Mouse (Mus musculus) liver, embryonic 12.5 days (tissue): Measurements from ENCODE around the gene Slc18a2. TPM values are rescaled to one million over a fixed set of nuclear protein-coding genes. Genes with fewer than 3 reads are reported as not detected.

Experiments used
- ATAC-seq: fragments of 200-750 bp; cut with Nextera tagmentation; 2 replicates; pipeline ENCODE4 v1.8.0; 2017; ENCODE audit warnings: moderate number of reproducible peaks, mild to moderate bottlenecking, moderate library complexity
- H3K27ac ChIP-seq: fragments of 300-500 bp; sonication (generic); 2 replicates; pipeline ENCODE4 v1.5.1; 2016; ENCODE audit warnings: mild to moderate bottlenecking
- H3K27me3 ChIP-seq: fragments of 300-500 bp; sonication (generic); replicated peaks from 2 replicates; pipeline ENCODE4 v1.6.1; 2016; ENCODE audit warnings: mild to moderate bottlenecking, moderate library complexity
- H3K36me3 ChIP-seq: fragments of 300-500 bp; sonication (generic); 2 replicates; pipeline ENCODE4 v1.6.1; 2016; ENCODE audit warnings: mild to moderate bottlenecking, moderate library complexity
- H3K4me1 ChIP-seq: fragments of 300-500 bp; sonication (generic); 2 replicates; pipeline ENCODE4 v1.6.1; 2016
- H3K4me2 ChIP-seq: fragments of 300-500 bp; sonication (generic); 2 replicates; pipeline ENCODE4 v1.6.1; 2016; ENCODE audit warnings: mild to moderate bottlenecking, moderate library complexity
- H3K4me3 ChIP-seq: fragments of 300-500 bp; sonication (generic); 2 replicates; pipeline ENCODE4 v1.5.1; 2016; ENCODE audit warnings: mild to moderate bottlenecking, moderate library complexity
- H3K9ac ChIP-seq: fragments of 300-500 bp; sonication (generic); 2 replicates; pipeline ENCODE4 v1.6.1; 2016; ENCODE audit warnings: mild to moderate bottlenecking, moderate library complexity
- H3K9me3 ChIP-seq: fragments of 300-500 bp; sonication (generic); replicated peaks from 2 replicates; pipeline ENCODE4 v1.6.1; 2016; ENCODE audit warnings: mild to moderate bottlenecking, moderate library complexity
- WGBS: fragments of 180-500 bp; shearing (Covaris S2); methylation state at CpG from one replicate; pipeline ENCODE4 v1.1.7; 2016; ENCODE audit not compliant: insufficient replicate concordance; 5-methylcytosine and 5-hydroxymethylcytosine counted together
- polyA plus RNA-seq: library from polyadenylated mRNA; unstranded; fragments of >200 nt; fragmentation: Nextera tagmentation; extraction: Ambion mirVana; gene quantifications from 2 replicates; pipeline ENCODE4 v1.2.1, GENCODE M21; 2016

Gene Slc18a2
- polyA plus RNA-seq, 1 experiment from 2014 or later: 6.0 TPM

DNA sequence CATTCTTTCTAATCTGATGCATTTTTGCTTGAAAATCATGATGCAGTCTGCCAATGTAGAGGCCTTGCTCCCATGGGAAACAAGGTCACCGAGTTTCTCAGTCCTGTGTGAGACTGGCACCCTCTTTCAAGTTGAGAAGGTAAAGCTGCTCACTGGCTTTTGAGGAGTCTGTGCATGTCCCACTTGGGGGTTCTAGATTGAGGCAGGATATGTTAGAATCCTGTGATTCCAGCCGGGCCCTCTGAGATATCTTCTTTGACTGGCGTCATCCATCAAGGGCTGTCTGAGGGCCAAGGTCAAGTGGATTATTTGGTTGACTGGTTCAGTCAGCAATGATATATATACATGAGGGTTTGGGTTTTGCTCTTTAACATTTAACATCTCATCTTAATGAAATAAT, 21.3 kb downstream of the Slc18a2 start:
- no peak overlapping the region for H3K4me2 ChIP-seq
- H3K9me3 ChIP-seq: no peaks in the 10 kb centered on the region
- H3K27me3 ChIP-seq: no peaks in the 10 kb centered on the region
- no peak overlapping the region for H3K4me3 ChIP-seq
- no peak for ATAC-seq
- H3K27ac ChIP-seq: no peak overlapping the region
- peaks cover 13% of the 10 kb centered on the region; the same call in 1 of the 2 replicates for H3K36me3 ChIP-seq
- no peak overlapping the region for H3K9ac ChIP-seq
- H3K4me1 ChIP-seq: no peaks in the 10 kb centered on the region
- WGBS: 81% methylated on average over 3 of the region's 3 CpGs

DNA sequence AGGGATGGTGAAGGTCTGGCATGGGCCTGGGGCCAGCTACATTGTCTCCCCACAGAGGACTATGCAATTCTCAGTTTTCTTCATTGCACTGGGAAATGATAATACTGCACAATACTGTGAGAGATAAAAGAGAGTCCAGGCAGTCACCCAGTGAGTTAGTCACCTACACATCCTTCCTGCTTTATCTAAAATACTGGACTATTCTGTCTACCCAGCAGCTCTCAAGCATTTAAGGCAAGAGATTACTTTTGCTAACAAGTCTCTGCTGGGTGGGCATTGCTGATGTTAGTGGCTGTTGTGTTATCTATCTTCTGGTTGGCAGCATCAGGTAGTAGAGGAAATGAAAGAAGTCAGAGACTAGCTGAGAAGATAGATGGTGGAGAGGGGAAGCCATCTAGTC, 28.3 kb downstream of the Slc18a2 start:
- Histone ChIP-seq H3K4me3 (no peak overlapping the region), H3K36me3 (peaks cover 5% of the 10 kb centered on the region; the same call in 1 of the 2 replicates), H3K9me3 (no peaks in the 10 kb centered on the region), H3K4me1 (peaks cover 9% of the 10 kb centered on the region; the same call in 1 of the 2 replicates), H3K27ac (no peak overlapping the region), H3K27me3 (no peaks in the 10 kb centered on the region), H3K9ac (no peak overlapping the region), H3K4me2 (no peak overlapping the region)
- no peak for ATAC-seq

DNA sequence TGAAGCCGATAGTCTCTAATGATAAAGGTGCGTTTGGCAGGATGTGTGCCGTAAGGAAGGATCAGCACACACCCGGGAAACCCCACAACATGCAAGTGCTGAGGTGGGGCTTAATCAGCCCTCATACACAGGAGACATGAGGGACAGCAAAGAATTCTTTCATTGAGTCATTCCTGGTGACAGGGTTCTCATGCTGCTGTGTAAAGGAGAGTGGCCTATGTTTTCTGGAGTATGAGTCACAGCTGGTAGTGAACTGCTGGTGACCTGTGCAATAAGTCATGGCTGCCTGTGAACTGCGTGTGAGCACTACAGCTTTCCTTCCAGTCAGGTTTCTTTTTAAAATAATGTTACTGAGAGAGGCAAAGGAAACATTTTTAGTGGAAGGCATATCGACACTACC, 29.1 kb downstream of the Slc18a2 start:
- no peak overlapping the region for H3K27ac ChIP-seq
- H3K27me3 ChIP-seq: no peaks in the 10 kb centered on the region
- H3K36me3 ChIP-seq: peaks cover 5% of the 10 kb centered on the region; the same call in 1 of the 2 replicates
- WGBS: 88% methylated on average over 6 of the region's 6 CpGs
- H3K9ac ChIP-seq: no peak overlapping the region
- no peak overlapping the region for H3K4me2 ChIP-seq
- H3K9me3 ChIP-seq: no peaks in the 10 kb centered on the region
- H3K4me1 ChIP-seq: peaks cover 9% of the 10 kb centered on the region; the same call in 1 of the 2 replicates
- no peak for ATAC-seq
- H3K4me3 ChIP-seq: no peak overlapping the region

DNA sequence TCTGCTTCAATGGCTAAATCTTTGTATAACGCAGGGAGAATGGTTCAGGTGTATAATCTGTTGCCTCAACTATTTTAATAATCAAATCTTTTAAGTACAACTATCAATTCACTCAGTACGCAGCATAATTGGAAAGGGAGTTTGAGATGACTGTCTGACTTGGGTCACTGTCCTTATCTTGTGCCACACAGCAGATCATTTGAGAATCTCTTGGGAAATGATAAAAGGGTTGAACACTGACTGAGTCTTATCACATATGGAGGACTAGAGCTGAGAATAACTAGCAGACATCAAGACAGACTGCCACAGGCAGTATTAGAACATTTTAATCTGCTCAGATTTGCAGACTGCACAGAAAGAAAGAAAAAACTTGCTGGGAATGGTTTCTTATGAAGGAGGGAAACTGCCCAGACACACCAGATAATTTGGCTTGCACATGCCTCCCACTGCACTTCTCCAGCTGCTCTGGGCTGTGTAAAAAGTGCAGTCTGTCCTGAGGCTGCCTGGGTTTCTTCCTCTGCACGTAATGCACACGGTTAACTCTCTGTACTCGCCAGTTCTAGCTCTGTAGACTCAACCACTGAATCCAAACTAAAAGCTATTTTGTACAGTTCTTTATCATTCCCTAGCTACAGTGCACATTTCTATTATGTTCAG, 31.6 kb downstream of the Slc18a2 start:
- no peak overlapping the region for H3K27ac ChIP-seq
- ATAC-seq: peak; percentile 46; the same call in 1 of the 2 replicates
- H3K9ac ChIP-seq: no peak overlapping the region
- H3K9me3 ChIP-seq: no peaks in the 10 kb centered on the region
- peaks cover 13% of the 10 kb centered on the region for H3K36me3 ChIP-seq
- no peaks in the 10 kb centered on the region for H3K27me3 ChIP-seq
- H3K4me2 ChIP-seq: no peak overlapping the region
- H3K4me1 ChIP-seq: peaks cover 9% of the 10 kb centered on the region; the same call in 1 of the 2 replicates
- H3K4me3 ChIP-seq: no peak overlapping the region
- WGBS: 72% methylated on average over 5 of the region's 5 CpGs

DNA sequence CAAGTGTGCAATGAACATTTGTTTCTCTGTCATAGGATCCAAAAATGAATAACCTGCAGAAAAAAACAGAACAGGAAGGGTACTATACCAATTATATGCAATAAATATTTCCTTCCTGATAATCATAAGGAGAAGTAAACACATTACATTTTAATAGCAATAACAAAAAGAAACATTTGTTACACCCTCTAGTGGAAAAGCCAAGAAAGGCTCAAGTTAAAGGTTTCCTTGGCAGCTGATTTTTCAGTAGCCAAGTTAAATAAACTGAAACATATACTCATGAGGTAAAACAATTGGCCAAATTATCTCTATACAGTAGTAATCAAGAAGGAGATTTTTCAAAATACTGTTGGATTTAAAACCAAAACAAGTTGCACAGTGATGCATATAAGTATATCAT, 54.6 kb downstream of the Slc18a2 start:
- Histone ChIP-seq H3K9me3 (no peaks in the 10 kb centered on the region), H3K9ac (no peak overlapping the region), H3K27me3 (no peaks in the 10 kb centered on the region), H3K4me2 (no peak overlapping the region), H3K36me3 (peaks cover 41% of the 10 kb centered on the region), H3K27ac (no peak overlapping the region), H3K4me3 (no peak overlapping the region), H3K4me1 (no peaks in the 10 kb centered on the region)
- ATAC-seq: no peak

DNA sequence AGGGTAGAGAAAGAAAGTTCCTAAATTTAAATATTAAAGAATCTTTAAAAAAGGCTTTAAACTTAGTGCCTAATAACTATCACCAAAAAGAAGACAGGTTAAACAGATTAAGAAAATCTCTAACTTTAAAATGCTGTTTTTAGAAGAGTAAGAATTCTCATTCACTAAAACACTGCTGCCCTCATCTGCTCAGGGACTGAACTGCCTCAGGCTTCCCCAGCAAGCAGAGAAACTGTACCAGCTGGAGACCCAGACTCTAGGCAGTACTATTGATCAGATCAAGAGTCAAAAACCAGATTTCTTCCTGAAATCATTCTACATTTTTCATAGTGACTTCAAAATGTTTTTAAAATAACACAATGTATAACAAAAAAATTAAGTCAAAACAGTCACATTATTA, 55.9 kb downstream of the Slc18a2 start:
- Histone ChIP-seq H3K9me3 (no peaks in the 10 kb centered on the region), H3K27ac (no peak overlapping the region), H3K27me3 (no peaks in the 10 kb centered on the region), H3K36me3 (peaks cover 44% of the 10 kb centered on the region), H3K4me1 (no peaks in the 10 kb centered on the region), H3K9ac (no peak overlapping the region), H3K4me2 (no peak overlapping the region), H3K4me3 (no peak overlapping the region)
- no peak for ATAC-seq

DNA sequence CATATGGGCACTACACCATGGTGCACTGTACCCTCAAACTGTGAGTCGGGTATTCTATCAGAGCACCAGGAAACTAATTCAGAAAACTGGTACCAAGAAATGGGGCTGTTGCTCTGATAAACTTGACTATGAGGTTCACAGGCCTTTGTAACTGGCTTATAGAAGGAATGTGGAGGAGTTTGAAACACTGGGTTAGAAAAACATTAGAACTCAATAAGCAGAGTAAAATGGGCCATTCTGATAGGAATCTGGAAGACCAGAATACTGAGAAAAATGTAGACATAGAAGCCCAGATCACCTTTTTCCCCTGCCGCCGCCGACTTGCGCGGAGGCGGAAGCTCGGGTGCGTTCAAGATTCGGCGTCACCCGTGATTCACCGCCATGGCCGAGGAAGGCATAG, 61.3 kb downstream of the Slc18a2 start, which contains the start of gene Rps12-ps3:
Gene Rps12-ps3 (plus strand): TSS at position 301 of the 400 bp plus-strand sequence.
- no peak within 1 kb of the TSS for H3K4me2 ChIP-seq
- 86% methylated on average over 14 of the region's 14 CpGs for WGBS
- peaks cover 49% of the 10 kb centered on the region for H3K36me3 ChIP-seq
- no peaks in the 10 kb centered on the region for H3K27me3 ChIP-seq
- no peak within 1 kb of the TSS for H3K27ac ChIP-seq
- H3K9me3 ChIP-seq: no peaks in the 10 kb centered on the region
- H3K4me3 ChIP-seq: no peak within 1 kb of the TSS
- no peak within 1 kb of the TSS for H3K9ac ChIP-seq
- no peak for ATAC-seq
- H3K4me1 ChIP-seq: peaks cover 14% of the 10 kb centered on the region; the same call in 1 of the 2 replicates

DNA sequence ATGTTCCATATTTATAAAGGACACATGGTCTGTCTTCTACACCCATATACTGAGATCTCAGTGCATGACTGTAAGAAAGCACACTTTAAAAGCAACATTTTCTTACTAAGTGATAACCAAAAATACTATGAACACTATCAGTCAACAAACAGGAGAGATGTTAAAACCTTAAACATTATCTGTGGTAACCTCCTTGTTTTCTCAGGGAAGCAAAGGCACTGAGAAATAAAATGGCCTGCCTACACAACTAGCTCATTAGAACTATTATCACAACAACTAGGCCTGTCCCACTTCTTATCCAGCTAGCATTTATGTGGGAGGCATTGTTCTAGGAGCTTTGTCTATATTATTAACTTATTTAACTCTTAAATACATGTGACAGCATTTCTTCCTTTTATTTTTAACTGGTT, 70.1 kb downstream of the Slc18a2 start:
- Histone ChIP-seq H3K4me2 (peak overlapping the region; percentile 41), H3K27me3 (no peaks in the 10 kb centered on the region), H3K4me1 (peaks cover 52% of the 10 kb centered on the region), H3K36me3 (peaks cover 20% of the 10 kb centered on the region), H3K4me3 (no peak overlapping the region), H3K9me3 (no peaks in the 10 kb centered on the region), H3K9ac (no peak overlapping the region), H3K27ac (no peak overlapping the region)
- peak; percentile 88 for ATAC-seq

DNA sequence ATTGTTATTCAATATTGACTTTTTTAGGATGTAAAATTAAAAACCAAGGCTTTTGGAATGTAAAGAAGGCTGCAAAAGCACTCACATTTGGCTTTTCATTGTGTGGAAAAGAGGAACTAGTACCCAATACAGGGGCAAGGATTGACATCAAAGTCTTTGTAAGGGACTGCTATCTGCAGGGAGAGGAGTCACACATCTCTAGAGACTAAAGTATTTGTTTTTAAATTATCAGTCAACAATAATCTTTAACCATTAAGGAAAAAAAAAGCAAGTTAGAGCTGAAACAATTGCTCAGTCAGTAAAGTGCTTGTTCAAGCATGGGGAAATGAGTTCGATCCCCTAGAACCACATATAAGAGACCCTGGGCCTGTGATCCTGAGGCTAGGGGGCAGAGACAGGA, 76.0 kb downstream of the Slc18a2 start:
- Histone ChIP-seq H3K36me3 (peaks cover 23% of the 10 kb centered on the region), H3K27ac (no peak overlapping the region), H3K4me3 (no peak overlapping the region), H3K27me3 (no peaks in the 10 kb centered on the region), H3K9me3 (no peaks in the 10 kb centered on the region), H3K4me1 (peaks cover 75% of the 10 kb centered on the region), H3K4me2 (no peak overlapping the region), H3K9ac (no peak overlapping the region)
- no peak for ATAC-seq
- WGBS: 100% methylated on average over 1 of the region's 1 CpGs

DNA sequence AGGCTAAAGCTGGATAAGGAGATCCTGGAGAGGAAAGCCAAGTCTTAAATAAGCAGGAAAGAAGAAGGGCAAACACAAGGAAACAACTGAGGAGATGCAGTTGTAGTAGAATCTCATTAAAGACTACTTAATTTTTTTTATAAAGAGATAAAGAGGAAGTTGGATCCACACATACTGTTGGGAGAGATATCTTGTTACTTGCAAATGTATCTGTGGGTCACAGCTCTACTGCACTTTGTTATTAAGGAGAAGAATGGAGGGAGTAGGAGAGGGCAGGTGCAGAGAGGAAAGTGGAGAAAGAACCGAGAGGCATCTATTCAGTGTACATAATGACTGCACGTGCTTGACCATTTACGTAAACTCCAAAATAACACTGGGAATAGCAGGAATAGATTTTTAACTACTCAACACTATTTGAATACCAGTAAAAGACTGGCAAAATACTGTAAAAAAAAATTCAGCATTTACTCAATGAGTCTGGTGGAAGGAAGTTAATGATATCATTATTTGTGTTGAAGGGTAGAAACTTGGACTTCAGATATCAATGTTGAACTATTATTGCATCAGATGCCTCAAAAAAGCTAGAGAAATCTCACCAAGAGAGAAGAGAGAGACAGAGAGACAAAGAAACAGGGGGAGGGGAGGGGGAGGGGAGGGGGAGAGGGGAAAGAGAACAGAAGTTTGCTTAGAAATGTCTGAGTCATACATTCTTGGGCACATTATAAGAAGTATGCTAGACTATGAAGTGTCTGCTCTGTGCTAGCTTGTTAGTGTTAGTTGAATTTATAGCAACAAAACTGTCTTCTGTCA, 77.4 kb downstream of the Slc18a2 start:
- 0 out of 2 replicates have a peak overlapping the region, but pooled peaks have one; percentile 48 for H3K27ac ChIP-seq
- no peak for ATAC-seq
- H3K9ac ChIP-seq: no peak overlapping the region
- H3K4me1 ChIP-seq: peaks cover 72% of the 10 kb centered on the region
- no peaks in the 10 kb centered on the region for H3K27me3 ChIP-seq
- H3K9me3 ChIP-seq: no peaks in the 10 kb centered on the region
- H3K4me2 ChIP-seq: no peak overlapping the region
- H3K4me3 ChIP-seq: no peak overlapping the region
- WGBS: 63% methylated on average over 3 of the region's 3 CpGs
- peaks cover 22% of the 10 kb centered on the region for H3K36me3 ChIP-seq

DNA sequence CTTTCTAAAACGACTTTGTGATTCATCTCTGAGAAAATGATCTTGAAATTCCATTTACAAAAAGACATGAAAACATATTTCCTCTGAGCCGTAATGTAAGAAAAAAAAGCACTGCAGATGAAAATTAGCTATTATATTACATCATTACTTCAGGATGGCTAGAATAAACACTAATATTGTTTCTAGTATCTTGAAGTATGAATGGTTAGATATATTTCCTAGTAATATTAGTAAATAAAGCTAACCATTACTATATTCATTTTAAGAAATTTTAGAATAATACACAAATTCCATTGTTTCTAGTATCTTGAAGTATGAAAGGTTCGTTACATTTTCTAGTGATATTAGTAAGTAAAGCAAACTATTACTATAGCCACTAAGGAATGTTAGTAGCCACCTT, 79.2 kb downstream of the Slc18a2 start:
- Histone ChIP-seq H3K36me3 (peaks cover 16% of the 10 kb centered on the region; the same call in 1 of the 2 replicates), H3K4me3 (no peak overlapping the region), H3K4me1 (peaks cover 76% of the 10 kb centered on the region), H3K4me2 (no peak overlapping the region), H3K9me3 (no peaks in the 10 kb centered on the region), H3K27me3 (no peaks in the 10 kb centered on the region), H3K27ac (no peak overlapping the region), H3K9ac (no peak overlapping the region)
- no peak for ATAC-seq
- WGBS: 73% methylated on average over 3 of the region's 3 CpGs

DNA sequence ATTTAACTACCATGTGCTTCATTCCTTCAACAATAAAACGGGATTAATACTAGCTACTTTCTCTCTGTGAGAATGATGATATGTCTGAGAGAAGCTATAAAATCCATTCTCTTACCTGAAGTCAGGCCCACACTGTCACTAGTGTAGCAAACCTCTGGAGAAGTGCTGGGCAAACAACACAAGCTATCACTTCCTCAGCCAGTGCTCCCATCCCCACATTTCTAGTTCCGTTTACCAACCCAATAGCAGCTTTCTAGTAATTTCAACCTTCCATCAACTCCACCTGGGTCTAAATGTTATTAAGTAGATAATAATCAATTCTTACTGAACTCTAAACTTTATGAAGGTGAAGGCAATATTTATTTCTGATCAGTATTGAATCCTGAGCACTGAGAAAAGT, 82.3 kb downstream of the Slc18a2 start:
- WGBS: 32% methylated on average over 2 of the region's 2 CpGs
- no peaks in the 10 kb centered on the region for H3K9me3 ChIP-seq
- H3K27ac ChIP-seq: peak overlapping the region; percentile 60; the same call in 1 of the 2 replicates
- no peak for ATAC-seq
- H3K4me2 ChIP-seq: peak overlapping the region; percentile 99
- peaks cover 69% of the 10 kb centered on the region for H3K4me1 ChIP-seq
- peak overlapping the region; percentile 90 for H3K4me3 ChIP-seq
- H3K9ac ChIP-seq: peak overlapping the region; percentile 97
- H3K36me3 ChIP-seq: 0 out of 2 replicates have a peak, but pooled peaks cover 4% of the 10 kb centered on the region
- no peaks in the 10 kb centered on the region for H3K27me3 ChIP-seq
